Mouse (Mus musculus) liver, embryonic 15.5 days (tissue): ENCODE data around the gene Enpp3. TPM values are rescaled to one million over a fixed set of nuclear protein-coding genes. Genes with fewer than 3 reads are reported as not detected.

Source experiments
- ATAC-seq: fragments of 200-750 bp; cut with Nextera tagmentation; 2 replicates; pipeline ENCODE4 v1.8.0; 2017; ENCODE audit warnings: moderate number of reproducible peaks, mild to moderate bottlenecking, moderate library complexity; ENCODE audit not compliant: insufficient read depth
- H3K27ac ChIP-seq: fragments of 300-500 bp; sonication (generic); replicated peaks from 2 replicates; pipeline ENCODE4 v1.5.1; 2015; ENCODE audit warnings: mild to moderate bottlenecking, inconsistent platforms
- H3K27me3 ChIP-seq: fragments of 300-500 bp; sonication (generic); 2 replicates; pipeline ENCODE4 v1.6.1; 2015; ENCODE audit warnings: mild to moderate bottlenecking, inconsistent platforms
- H3K36me3 ChIP-seq: fragments of 300-500 bp; sonication (generic); replicated peaks from 2 replicates; pipeline ENCODE4 v1.6.1; 2015; ENCODE audit warnings: moderate library complexity, mild to moderate bottlenecking, inconsistent platforms
- H3K4me1 ChIP-seq: fragments of 300-500 bp; sonication (generic); replicated peaks from 2 replicates; pipeline ENCODE4 v1.6.1; 2015; ENCODE audit warnings: inconsistent platforms
- H3K4me2 ChIP-seq: fragments of 300-500 bp; sonication (generic); 2 replicates; pipeline ENCODE4 v1.6.1; 2015; ENCODE audit warnings: moderate library complexity, mild to moderate bottlenecking, inconsistent platforms
- H3K4me3 ChIP-seq: fragments of 300-500 bp; sonication (generic); replicated peaks from 2 replicates; pipeline ENCODE4 v1.5.1; 2015; ENCODE audit warnings: mild to moderate bottlenecking, inconsistent platforms
- H3K9ac ChIP-seq: fragments of 300-500 bp; sonication (generic); 2 replicates; pipeline ENCODE4 v1.6.1; 2015; ENCODE audit warnings: moderate library complexity, mild to moderate bottlenecking, inconsistent platforms
- H3K9me3 ChIP-seq: fragments of 300-500 bp; sonication (generic); replicated peaks from 2 replicates; pipeline ENCODE4 v1.6.1; 2016; ENCODE audit warnings: inconsistent platforms
- WGBS: fragments of 180-500 bp; shearing (Covaris S2); methylation state at CpG from one replicate; pipeline ENCODE4 v1.1.7; 2015; ENCODE audit warnings: mixed read lengths; ENCODE audit not compliant: insufficient replicate concordance; 5-methylcytosine and 5-hydroxymethylcytosine counted together
- polyA plus RNA-seq: library from polyadenylated mRNA; unstranded; fragments of >200 nt; fragmentation: Nextera tagmentation; extraction: Ambion mirVana; gene quantifications from 2 replicates; pipeline ENCODE4 v1.2.1, GENCODE M21; 2015

Enpp3 gene
- polyA plus RNA-seq, 1 experiment from 2014 or later: 6.1 TPM

- Histone ChIP-seq H3K27ac (no peak overlapping the region), H3K27me3 (no peaks in the 10 kb centered on the region), H3K36me3 (no peaks in the 10 kb centered on the region), H3K9ac (no peak overlapping the region), H3K4me3 (no peak overlapping the region), H3K4me1 (peaks cover 6% of the 10 kb centered on the region), H3K4me2 (no peak overlapping the region), H3K9me3 (no peaks in the 10 kb centered on the region)
- ATAC-seq: no peak
- 76% methylated on average over 3 of the region's 3 CpGs for WGBS
Observed at GRCm38 (mm10) chr10:24763257-24763656, 79.4 kb downstream of the Enpp3 start.

- no peaks in the 10 kb centered on the region for H3K9me3 ChIP-seq
- H3K4me2 ChIP-seq: peak overlapping the region; percentile 21; the same call in 1 of the 2 replicates
- H3K36me3 ChIP-seq: no peaks in the 10 kb centered on the region
- peak overlapping the region; percentile 57; the same call in 1 of the 2 replicates for H3K27ac ChIP-seq
- peak; percentile 88 for ATAC-seq
- H3K4me3 ChIP-seq: no peak overlapping the region
- peaks cover 25% of the 10 kb centered on the region for H3K4me1 ChIP-seq
- WGBS: 29% methylated on average over 8 of the region's 8 CpGs
- no peaks in the 10 kb centered on the region for H3K27me3 ChIP-seq
- H3K9ac ChIP-seq: no peak overlapping the region
Observed at GRCm38 (mm10) chr10:24758326-24758915, 84.2 kb downstream of the Enpp3 start.

GRCm38 (mm10) chr10:24754874-24755540 lies 87.6 kb downstream of the Enpp3 start:
- Histone ChIP-seq H3K4me1 (peaks cover 25% of the 10 kb centered on the region), H3K27me3 (no peaks in the 10 kb centered on the region), H3K27ac (no peak overlapping the region), H3K36me3 (no peaks in the 10 kb centered on the region), H3K4me2 (peak overlapping the region; percentile 58), H3K4me3 (0 out of 2 replicates have a peak overlapping the region, but pooled peaks have one; percentile 51), H3K9ac (no peak overlapping the region), H3K9me3 (no peaks in the 10 kb centered on the region)
- ATAC-seq: no peak
- 63% methylated on average over 9 of the region's 9 CpGs for WGBS

DNA sequence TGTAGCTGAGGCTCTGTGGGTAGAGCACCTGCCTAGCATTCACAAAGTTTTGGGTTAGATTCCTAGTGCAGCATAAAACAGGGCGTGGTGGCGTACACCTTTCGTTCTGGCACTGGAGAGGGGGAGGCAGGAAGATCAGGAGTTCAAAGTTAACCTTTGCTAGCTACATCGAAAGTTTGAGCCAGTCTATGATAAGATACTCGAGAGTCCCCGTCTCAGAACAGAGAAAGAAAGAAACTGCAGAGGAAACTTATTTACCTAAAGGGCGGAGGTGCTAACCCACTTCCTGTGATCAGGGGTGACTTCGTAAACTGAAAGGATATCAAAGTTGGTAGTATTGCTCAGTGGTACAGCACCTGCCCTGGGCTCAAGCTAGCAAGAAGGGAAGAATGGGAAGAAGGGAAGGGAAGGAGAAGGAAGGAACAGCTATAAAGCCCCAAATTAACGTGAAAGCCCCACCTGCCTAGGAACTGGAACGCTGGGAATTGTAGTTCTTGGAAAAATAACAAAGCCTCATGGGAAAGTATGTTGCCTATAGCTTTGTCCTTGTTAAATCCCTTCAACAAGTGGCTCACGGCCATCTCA lies 88.3 kb downstream of the Enpp3 start:
- H3K4me3 ChIP-seq: peak overlapping the region; percentile 51
- peak overlapping the region; percentile 58 for H3K4me2 ChIP-seq
- no peaks in the 10 kb centered on the region for H3K27me3 ChIP-seq
- H3K27ac ChIP-seq: 0 out of 2 replicates have a peak overlapping the region, but pooled peaks have one; percentile 14
- H3K4me1 ChIP-seq: peaks cover 25% of the 10 kb centered on the region
- ATAC-seq: no peak
- H3K9me3 ChIP-seq: no peaks in the 10 kb centered on the region
- H3K9ac ChIP-seq: no peak overlapping the region
- WGBS: 23% methylated on average over 11 of the region's 11 CpGs
- H3K36me3 ChIP-seq: no peaks in the 10 kb centered on the region

DNA sequence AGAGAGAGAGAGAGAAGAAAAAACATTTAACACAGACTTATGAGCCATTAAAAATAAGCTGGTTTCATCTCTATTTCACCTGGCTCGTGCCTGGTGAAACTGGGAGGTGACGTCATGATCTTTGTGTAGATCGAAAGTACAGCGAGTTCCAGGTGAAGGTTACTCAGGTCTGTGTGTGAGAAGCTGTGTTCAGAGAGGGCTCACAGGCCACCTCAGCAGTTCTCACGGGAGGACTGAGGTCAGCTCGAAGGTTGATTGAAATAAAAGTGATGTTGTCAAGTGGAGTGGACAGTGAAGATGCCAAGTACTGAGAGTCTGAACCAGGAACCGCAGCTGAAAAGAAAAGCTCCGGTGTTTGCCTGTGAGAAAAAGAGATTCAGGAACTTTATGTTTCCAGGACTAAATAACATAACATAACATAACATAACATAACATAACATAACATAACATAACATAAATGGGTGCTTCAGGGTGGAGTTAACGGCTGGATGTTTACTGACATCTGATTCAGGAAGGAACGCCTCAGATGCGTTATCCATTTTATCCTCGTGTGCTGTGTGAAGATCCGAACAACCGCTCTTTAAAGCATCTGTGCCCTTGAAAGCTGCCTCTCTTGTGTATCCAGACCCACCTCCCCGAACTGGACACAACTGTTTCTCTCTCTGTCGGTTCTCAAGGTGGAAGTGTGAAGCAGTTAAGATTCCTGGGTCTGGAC lies 88.9 kb downstream of the Enpp3 start:
- Histone ChIP-seq H3K4me1 (peaks cover 24% of the 10 kb centered on the region), H3K27ac (0 out of 2 replicates have a peak overlapping the region, but pooled peaks have one; percentile 14), H3K4me3 (peak overlapping the region; percentile 51), H3K36me3 (no peaks in the 10 kb centered on the region), H3K9ac (no peak overlapping the region), H3K4me2 (peak overlapping the region; percentile 58), H3K9me3 (no peaks in the 10 kb centered on the region), H3K27me3 (no peaks in the 10 kb centered on the region)
- ATAC-seq: no peak
- 55% methylated on average over 16 of the region's 16 CpGs for WGBS

- Histone ChIP-seq H3K9ac (no peak overlapping the region), H3K36me3 (no peaks in the 10 kb centered on the region), H3K27ac (no peak overlapping the region), H3K27me3 (no peaks in the 10 kb centered on the region), H3K4me3 (no peak overlapping the region), H3K4me2 (no peak overlapping the region), H3K4me1 (no peaks in the 10 kb centered on the region; the same call in 1 of the 2 replicates), H3K9me3 (no peaks in the 10 kb centered on the region)
- no peak for ATAC-seq
- WGBS: 59% methylated on average over 13 of the region's 13 CpGs
Observed at GRCm38 (mm10) chr10:24742950-24743487, 99.6 kb downstream of the Enpp3 start.

- Histone ChIP-seq H3K4me1 (no peaks in the 10 kb centered on the region; the same call in 1 of the 2 replicates), H3K9me3 (no peaks in the 10 kb centered on the region), H3K4me3 (no peak overlapping the region), H3K27me3 (no peaks in the 10 kb centered on the region), H3K4me2 (no peak overlapping the region), H3K27ac (no peak overlapping the region), H3K36me3 (no peaks in the 10 kb centered on the region), H3K9ac (no peak overlapping the region)
- WGBS: 44% methylated on average over 7 of the region's 7 CpGs
- ATAC-seq: no peak
Observed at GRCm38 (mm10) chr10:24741229-24742198, 101.1 kb downstream of the Enpp3 start.

DNA sequence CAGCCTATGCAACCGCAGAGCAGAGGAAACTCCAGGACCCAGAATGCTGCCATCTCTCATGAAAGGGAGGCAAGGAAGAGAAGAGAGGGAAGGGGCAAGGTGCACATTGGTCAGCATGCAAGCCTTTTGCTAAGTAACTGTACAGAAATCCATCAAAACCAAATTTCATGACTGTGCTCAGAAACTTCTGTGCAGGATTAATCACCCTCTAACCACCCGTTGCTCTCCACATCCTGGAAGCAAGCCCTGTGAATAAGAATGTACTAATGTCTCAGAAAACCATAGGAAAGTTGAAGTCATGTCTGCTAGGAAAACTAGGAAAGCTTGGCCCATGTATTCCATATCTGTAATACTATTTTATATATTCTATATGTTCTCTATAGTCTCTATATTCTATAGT lies 103.5 kb downstream of the Enpp3 start:
- H3K9ac ChIP-seq: no peak overlapping the region
- H3K4me2 ChIP-seq: no peak overlapping the region
- no peak overlapping the region for H3K4me3 ChIP-seq
- no peak overlapping the region for H3K27ac ChIP-seq
- no peaks in the 10 kb centered on the region for H3K36me3 ChIP-seq
- no peaks in the 10 kb centered on the region for H3K27me3 ChIP-seq
- ATAC-seq: no peak
- no peaks in the 10 kb centered on the region for H3K9me3 ChIP-seq
- WGBS: 45% methylated on average over 2 of the region's 2 CpGs
- no peaks in the 10 kb centered on the region; the same call in 1 of the 2 replicates for H3K4me1 ChIP-seq

DNA sequence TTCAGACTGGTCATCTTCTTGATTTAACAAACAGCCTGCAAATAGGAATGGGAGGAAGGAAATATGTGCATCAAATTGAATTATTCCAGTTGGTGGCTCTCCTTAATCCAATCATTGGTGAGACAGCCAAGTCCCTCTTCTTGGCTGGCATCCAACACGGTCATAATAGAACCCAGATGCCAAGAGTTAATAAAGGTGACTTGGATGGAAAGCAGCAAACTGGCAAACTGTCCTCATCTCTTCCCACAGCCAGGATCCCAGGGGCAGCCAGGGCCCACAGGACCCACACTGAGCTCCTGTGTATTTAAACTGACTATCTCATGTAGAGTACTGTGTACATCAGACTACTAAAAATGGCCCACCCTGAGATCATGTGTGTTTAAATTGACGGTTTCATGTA lies 104.2 kb downstream of the Enpp3 start:
- Histone ChIP-seq H3K4me2 (no peak overlapping the region), H3K4me1 (no peaks in the 10 kb centered on the region; the same call in 1 of the 2 replicates), H3K27me3 (no peaks in the 10 kb centered on the region), H3K9me3 (no peaks in the 10 kb centered on the region), H3K36me3 (no peaks in the 10 kb centered on the region), H3K9ac (no peak overlapping the region), H3K4me3 (no peak overlapping the region), H3K27ac (no peak overlapping the region)
- ATAC-seq: no peak
- 68% methylated on average over 2 of the region's 2 CpGs for WGBS
